Mouse (Mus musculus) gastrocnemius, postnatal 25 days (tissue): ENCODE data around the gene Tjp2. TPM values are rescaled to one million over a fixed set of nuclear protein-coding genes. Genes with fewer than 3 reads are reported as not detected.

ENCODE experiments used
- DNase-seq: peaks from one replicate; pipeline ENCODE4 v3.0.0; 2022
- total RNA-seq, 2 experiments: library from RNA; stranded (reverse); gene quantifications; 1 replicate in 1 of 2; 2 replicates in 1 of 2; pipeline ENCODE4 v1.2.3; 2021

Gene Tjp2
- total RNA-seq, 2 experiments from 2014 or later = 4.4 to 4.8 TPM

DNA sequence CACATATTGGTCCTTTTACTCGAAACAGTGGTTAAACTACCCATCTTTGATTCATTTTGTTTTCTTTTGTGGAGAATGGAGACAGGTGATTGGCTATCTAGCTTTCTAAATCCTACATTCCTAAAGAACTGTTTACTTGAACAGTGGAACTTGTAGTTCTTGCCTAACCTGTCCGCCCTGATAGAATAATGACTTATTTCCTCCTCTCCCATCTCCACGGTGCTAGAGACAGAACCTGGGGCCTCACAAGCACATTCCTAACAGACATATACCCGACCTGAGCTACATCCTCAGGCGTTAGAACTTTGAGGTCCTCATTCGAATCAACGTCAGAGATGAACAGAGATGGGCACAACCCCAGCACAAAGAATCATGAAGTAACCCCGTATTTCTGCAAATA is 44.4 kb downstream of the Tjp2 start:
- no peak for DNase-seq

DNA sequence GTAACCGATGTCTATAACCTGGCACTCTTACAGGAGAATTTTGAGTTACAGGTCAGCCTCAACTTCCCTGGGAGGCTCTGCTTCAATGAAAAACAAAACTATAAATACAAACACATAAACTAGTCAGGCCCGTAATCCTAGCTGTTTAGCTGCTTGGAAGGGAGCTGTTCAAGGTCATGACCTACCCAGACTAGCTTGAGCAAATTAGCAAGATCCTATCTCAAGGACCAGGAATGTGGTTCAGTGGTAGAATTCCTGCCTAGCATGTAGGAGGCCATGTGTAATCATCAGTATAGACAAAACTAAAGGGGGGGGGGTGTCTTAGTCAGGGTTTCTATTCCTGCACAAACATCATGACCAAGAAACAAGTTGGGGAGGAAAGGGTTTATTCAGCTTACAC is 46.7 kb downstream of the Tjp2 start:
- DNase-seq = no peak

DNA sequence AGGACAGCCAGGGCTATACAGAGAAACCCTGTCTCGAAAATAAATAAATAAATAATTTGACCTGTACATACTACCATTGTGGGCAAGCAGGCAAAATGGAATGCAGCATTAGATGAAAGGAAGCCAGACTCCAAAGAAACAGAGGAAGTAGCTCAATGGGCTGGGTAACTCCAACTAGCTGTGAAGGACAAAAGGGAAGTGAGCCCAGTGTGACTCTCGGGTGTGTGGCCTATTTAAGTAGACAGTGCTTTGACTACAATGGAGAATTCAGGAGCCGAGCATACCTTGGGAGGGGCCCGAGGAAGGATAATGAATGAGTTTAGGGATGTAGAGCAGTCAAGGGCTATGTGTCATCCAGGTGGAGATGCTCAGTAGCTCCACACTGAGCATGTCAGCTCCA is 48.1 kb downstream of the Tjp2 start:
- no peak for DNase-seq

DNA sequence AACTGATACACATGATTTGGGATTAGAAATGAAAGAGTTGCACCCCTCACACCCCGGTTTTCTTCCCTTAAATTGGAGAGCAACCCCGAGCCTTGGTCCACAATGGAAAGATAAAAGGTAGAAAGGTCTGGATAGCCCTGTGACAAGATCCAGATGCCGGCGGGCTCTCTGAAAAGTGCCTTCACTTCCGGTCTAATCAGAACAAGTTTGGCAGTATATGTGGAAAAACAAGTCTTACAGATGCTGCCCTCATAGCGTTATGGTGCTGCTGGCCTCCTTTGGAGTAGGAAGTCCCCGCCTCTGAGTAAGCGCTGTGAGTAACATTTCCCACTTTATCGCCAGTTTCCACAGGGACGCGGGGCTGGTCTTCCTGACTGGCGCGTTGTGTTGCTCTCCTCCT is 49.9 kb downstream of the Tjp2 start:
- DNase-seq = no peak

DNA sequence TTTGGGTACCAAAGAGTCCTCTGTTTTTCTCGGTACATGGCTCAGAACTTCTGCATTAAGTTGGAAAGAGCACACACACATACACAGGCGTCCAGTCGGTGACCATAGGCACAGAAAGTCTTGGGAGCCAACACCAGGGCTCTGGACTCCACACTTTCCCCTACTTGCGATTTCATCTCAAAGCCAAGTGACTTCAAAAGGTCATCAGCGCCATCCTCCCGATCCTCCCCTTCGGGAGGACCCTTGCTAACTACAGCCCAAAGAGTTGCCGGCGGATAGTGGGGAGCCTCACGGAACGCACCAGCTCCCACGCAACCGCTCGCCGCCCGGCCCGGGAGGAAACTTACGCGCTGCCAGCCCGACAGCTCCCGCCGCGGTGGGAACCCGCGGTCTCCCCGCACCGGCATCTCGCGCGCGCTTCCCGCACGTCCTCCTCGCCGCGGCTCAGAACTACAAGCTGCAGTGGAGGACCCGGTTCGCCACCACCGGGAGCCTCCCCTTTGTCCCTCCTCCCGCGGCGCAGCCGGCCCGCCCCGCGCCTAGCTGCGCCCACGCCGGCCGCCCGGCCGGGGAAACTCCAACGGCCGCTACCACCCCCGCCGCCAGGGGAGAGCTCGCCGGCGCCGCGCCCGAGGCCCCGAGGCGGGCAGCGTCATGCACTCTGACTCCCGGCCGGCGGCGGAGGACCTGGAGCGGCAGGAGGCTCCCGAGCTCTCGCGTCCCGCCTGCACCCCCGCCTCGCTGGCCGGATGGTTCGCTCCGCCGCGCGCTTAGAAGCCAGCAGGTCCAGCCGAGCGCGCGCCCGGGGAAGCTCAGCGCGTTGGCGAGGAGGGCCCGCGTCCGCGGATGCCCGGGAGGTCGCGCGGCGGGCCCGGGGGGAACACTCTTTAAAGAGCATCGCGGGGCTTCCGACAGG is 51.0 kb downstream of the Tjp2 start:
- peak; percentile 96 for DNase-seq

DNA sequence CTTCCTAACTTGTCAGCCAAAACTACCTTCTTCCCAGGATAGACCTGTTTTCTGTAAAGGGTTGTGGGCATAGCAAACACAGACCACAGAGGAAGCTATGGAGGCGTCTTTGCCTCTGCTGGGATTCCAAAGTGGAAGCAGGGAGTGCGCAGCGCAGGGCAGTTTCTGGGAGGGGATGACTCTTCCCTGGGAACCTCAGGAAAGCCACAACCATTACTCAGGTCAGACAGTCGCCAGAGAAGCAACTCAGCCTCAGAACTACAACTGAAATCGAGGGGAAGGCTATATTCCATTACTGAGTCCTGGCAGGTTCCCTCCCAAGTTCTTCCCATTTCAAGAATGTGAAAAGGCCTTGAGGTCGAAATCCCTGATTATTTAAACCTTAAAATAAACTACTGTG is 51.8 kb downstream of the Tjp2 start:
- DNase-seq = no peak

DNA sequence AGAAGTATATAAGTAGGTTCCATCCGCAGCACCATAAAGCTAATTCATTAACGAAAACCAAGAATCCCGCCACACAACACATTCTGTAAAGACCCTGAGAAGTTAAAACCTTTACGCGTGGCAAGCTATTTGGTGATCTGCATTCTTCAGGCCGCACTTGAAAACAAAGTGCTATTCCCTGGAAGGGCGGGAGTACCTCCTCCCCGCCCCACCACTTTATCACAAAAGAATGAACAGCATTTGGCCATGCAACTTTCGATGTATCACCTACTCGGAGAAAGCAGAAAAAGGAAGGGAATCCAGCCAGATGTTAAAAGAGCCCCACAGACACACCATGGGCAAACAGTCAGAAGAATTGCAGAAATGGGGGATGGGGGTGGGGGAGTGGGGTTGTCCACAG is 56.3 kb downstream of the Tjp2 start:
- DNase-seq = no peak

DNA sequence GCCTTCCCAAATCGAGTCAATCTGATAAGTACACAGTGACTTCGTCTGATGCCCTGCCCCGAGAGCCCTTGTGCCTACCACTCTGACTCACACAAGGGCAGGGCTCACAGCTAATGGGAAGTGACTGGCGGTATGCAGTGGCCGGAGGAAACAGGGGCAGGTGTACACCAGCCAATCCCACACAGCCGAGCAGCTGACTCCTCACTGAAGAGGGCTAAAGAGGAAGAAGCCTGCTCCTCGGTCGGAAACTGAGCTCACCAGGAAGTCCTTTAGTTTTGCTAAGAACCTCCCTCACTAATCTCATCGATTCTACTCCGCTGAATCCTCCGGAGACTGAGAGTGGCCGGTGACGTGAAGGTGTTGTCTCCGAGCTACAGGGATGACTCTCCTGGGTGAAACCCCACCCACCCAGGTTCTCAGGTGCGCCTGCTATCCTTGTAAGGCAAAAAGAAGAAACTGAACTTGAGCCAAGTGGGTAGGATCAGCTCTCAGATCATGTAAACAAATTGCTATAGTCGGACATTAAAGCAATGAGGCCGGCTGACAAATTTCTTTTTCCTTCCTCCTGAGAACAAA is 58.2 kb downstream of the Tjp2 start:
- DNase-seq = peak; percentile 30

DNA sequence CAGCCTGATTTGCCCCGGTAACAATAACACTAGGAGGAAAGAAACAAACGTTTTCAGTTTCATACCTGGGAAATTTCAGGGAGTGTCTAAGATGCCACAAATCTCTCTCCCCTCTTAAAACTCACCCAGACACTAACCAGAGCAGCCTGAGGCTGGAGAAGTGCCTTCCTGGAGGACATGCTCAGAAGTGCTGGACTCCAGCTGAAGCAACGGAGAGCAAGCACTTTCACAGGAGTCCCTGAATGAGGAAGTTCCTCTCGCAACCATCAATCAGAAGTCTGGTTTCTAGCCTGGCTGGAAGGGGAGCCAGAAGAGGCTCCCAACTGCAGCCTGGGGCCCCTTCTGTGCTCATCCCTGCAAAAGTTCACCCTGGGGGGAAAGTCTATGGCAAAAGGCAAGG is 60.9 kb downstream of the Tjp2 start:
- DNase-seq = no peak

DNA sequence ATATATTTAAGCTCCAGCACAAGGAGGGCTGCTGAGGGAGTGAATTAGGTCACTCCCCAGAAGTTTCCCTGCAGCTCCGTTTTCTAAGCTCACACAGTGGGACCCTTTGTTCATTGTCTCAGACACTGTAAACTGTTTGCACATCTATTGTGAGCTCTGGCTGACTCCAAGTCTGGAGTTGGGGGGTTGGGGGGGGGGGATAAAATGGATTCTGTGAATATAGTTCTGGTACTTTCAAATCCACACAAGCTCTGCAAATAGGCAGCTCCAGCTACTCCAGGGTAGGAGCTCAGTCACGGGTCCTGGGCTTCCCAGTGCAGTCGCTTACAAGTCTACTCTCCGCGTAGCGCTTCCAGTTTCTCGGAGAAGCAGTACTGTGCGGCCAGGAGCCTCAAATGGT is 64.4 kb downstream of the Tjp2 start:
- no peak for DNase-seq

DNA sequence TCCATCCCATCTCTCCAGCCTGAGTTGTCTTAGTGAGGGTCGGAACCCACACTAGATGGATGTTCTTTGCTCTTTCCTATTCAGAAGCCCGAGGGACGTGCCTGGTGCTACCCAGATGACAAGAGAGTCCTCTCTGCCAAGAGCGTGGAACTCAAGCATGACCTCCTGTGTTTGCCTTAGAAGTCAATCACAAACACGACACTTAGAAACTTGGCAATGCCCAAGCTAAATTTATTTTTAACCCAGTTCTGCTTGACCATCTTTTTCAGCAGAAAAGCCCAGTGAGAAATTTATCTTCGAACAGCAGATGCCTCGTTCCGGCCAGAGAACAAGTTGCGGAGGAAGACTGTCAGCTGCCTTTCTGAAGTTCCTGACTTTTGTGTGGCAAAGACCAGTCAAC is 65.1 kb downstream of the Tjp2 start:
- DNase-seq = no peak

DNA sequence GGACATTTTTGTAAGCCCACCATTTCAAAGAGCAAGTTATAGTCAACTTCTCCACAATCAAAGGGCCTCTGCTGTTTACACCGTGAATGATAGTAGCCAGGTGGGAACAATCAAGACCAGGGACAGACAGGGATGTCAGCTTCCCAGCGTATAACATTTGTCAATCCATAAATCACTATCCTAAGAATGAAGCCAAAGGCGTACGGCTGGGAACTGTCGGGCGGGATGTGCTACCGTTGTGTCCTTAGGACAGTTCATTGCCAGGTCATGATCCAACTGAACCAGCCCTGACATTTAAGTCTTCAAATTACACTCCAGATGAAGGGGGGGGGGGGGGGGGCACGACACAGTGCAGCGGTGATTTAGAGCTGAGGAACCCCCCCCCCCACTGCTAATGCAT is 65.5 kb downstream of the Tjp2 start:
- peak; percentile 34 for DNase-seq

DNA sequence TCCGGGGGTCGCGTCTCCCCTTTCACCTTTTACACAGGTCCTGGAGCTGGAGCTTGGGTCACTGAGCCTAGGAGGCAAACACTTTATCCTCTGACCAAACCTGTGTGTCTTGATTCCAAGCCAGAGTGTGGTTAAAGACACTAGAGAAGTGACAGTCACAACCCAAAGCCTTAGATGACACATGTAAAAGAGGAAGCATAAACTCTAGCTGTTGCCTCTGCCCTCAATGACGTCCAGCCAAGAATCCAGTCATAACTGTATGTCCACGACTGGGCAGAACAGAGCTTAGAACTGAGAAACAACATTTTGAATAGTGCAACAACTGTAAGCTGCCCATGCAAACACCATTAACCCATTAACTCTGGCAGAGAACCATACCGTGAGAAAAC is 68.8 kb downstream of the Tjp2 start:
- no peak for DNase-seq

DNA sequence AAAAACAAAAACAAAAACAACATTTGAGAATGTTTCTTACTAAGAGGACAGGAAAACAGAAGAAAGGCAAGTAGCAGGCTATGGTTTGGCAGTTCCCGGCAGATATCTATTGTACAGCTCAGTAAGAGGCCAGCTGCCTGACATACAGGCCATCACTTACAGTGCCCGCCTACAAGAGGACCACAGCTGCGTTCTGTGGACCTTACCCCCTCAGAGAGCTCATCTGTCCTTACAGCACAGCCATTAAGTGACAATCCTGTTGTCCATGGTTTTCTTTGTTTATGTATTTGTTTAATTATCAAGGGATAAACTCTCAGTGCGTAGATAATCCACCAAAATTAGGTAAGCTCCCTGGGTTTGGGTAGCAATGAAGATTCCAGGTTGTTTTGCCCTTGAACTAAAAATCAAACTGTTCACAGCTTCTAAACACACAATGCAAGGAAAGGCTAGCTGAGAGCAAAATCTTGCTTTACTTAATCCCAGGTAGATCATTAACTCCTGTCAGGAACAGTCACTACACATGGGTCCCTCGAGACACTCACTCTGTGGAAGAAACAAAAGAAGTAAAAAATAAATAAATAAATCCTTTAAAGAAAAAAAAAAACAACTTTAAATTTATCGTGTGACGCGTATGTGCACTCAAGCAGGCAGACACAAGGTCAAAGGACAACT is 69.3 kb downstream of the Tjp2 start:
- DNase-seq = no peak

DNA sequence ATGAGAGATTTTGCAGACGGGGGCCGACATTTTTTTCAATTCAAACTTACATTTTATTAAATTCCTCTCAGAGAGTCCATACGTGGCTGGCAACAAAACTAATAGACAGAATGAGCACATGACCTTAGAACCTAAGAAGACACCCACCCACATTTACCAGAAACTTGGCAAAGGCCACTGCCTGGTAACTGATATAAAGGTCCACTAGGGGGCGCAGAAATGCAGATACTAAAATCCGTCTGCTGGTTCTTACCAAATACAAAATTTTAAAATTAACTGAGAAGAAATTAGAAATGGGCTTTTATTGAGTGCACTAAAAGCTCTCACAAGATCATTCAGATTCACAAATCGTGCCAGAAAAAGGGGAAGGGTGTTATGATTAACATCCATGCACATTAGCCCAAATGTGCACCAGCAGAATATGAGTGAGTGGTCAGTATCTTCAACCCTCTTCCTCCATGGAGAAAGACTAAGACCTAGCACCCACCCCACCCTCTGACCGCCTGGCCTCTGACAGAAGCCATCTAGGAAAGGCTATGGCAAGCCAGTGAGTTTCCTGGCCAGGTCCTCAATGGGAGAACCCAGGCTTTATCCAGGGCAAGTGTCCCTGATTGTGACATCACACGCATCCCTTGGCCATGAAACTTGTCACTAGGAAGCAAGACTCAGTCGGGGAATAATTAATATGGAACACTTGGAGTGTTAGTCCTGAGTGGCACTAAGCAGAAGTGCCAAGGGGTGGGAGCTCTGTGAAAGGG is 71.4 kb downstream of the Tjp2 start:
- DNase-seq = no peak

DNA sequence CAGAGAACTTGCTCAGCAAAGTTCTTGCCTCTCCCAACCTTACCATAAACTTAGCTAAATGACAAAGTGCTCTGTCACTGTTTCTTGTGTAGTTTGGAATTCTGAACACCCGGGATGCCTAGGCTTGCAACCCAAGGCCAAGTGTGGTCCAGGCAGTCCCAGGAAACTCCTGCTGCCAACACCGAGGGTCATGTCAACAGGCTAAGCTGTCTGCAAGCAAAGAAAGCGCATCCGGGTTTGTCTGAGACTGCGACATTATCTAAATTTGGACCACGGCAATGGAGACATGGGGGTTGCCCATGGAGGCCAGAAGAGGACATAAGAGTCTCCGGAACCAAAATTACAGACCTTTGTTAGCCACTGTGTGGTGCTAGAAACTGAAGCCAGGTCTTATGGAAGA is 80.8 kb downstream of the Tjp2 start:
- no peak for DNase-seq

DNA sequence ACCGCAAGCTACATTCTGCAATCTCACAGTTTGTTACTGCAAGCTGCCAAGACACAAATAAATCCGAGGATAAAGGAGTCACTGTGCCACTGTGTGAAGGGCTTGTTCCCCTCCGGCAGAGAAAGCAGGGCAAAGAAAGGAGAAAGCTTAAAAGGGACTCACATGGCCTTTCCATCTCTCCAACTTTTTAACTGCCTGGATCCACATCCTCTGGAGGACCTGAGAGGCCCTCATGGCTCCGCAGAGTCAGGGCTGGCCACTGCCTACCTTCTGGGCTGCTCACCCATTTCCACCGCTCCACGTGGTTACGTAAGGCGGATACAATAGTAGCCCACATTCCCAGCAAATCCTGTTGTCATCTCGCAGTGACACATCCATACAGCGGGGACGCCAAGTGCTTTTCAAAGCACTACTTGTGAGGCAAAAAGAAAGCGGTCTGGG is 82.2 kb downstream of the Tjp2 start:
- DNase-seq = no peak

DNA sequence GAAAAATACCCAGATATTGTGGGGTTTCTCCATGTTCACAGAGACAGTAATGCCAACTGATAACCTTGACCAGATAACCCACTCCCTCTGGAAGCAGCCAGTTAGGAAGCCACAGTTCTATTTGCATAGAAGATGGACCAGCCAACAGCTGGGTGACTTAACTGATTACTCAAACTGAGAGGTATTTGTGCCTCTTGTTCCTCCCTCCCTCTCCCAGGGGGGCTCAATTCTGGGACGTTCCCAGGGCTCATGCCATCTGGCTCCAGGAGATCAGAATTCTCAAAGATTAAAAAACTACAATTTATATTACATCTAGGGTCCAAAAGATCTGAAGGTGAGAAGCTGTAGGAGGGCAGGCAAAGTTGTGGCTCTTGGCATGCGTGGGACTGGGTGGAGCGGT is 84.5 kb downstream of the Tjp2 start:
- no peak for DNase-seq

DNA sequence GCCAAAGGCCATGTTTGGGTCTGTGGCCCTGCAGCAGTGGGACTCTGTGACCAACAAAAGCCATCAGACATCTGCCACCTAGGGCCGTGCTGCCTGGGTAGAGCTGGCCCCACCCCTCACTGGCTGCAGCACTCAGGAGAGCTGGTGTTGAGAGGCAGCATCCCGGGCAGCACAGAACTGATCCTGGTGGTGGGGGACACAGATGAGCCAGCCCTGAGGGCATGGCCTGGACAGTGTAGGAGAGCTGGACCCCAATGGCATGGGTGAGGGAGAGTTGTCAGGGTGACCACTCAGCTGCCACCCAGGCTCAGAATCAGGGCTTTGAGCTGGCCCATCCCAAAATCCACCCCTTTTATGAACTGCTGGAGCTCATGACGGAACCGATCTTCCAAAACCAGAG is 87.4 kb downstream of the Tjp2 start:
- no peak for DNase-seq

DNA sequence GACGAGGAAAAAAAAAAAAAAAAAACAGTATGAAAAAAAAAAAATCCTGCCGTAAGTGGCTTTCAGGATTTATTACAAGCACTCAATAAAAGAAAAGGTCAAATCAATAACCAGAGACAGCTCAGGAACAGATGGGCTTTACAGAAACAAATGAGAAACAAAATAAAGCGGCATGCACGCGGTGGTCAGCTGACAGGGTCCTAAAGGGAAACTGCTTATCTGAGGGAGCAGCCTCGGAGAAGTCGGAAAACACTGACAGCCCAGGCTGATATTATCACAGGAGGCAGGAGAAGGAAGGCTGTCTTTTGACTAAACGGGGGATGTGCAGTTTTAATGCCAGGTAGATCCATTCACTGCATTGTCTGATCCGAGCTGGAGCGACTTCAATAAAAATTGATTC is 89.8 kb downstream of the Tjp2 start:
- no peak for DNase-seq

DNA sequence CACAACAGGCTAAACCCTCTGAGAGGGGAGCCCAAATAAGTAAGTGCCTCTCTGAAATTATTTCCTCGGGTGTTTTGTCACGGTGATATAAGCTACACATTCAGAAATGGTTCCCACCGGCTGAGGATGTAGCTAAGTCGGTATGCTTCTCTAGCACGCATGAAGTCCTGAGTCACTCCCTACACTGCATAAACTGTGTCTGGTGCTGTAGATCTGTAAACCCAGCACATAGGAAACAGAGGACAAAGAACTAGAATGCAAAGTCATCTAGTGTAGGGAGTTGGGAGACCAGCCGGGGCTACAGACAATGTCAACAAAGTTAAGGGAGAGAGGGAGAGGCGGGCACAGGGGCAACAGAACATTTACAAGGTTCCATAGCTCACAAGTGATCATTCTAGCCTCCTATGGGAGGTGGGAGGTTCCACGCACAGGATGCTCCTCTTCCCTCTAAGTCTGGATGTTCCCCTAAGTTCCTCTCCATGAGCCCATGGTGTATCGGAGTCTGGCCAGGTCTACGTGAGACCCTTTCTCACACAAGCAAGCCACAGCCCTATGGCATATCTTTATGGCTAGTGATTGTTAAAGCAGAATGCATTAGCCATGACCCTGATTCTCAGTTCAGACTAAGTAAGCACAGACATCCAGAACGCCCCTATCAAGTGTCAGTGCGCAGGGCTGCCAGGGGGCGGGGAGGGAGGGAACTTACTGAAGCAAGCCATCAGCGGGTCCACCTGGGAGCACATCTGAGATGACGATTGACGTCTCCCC is 90.5 kb downstream of the Tjp2 start:
- peak; percentile 39 for DNase-seq
